Mouse (Mus musculus) left cerebral cortex, adult 6 months (tissue): Measurements from ENCODE around the gene Zfp93. TPM values are rescaled to one million over a fixed set of nuclear protein-coding genes. Genes with fewer than 3 reads are reported as not detected.

ENCODE experiments used
- long read RNA-seq, 2 experiments: library from polyadenylated mRNA; unstranded; transcript quantifications; one replicate each; pipeline ENCODE4 v2.0.0; 2019 to 2020
- polyA plus RNA-seq: library from polyadenylated mRNA; unstranded; fragments of <200 nt; fragmentation: Nextera tagmentation; gene quantifications from 2 replicates; pipeline ENCODE4 v1.2.3, GENCODE M21; 2021

The Zfp93 gene
- 6.1 and 7.0 TPM in 2 replicates for polyA plus RNA-seq
- long read RNA-seq, experiment 1, transcript Zfp93-202 (4 exons, 3,508 nt), result major isoform, 75 of 81 reads
- long read RNA-seq, experiment 1, partial matches to known transcripts, result 3 of 81 reads
- long read RNA-seq, experiment 1, other reads (novel, unspliced or antisense), result 3 of 81 reads
- long read RNA-seq, experiment 2, partial matches to known transcripts, result 2 of 6 reads
- long read RNA-seq, experiment 2, other reads (novel, unspliced or antisense), result 0 of 6 reads

DNA sequence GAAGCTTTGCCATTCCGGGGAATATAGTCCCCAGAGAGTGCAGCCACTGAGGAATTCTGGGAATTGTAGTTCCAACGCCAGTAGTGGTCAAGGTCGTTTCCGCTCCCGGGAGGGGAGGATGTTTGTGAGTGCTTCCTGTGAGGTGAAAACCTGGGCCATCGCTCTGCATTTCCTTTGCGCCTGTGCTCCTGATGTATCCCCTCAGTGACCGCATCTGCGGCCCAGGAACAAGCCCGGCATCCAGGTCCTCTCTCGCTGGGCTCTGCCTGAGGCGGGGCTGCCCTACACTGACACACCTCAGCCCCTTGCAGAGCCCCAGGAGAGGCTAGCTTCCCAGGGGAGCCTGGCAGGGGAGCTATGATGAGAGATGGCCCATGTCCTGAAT lies at the start of gene Zfp93:
TSS of gene Zfp93 (plus strand) at position 133 of the 385 bp plus-strand sequence.

GRCm38 (mm10) chr7:24237040-24237791 lies 33.0 kb upstream of the Zfp93 start, which contains the start of gene Zfp109:
Zfp109 (minus strand) TSS chr7:24237560.

GRCm38 (mm10) chr7:24254633-24255474 lies 15.4 kb upstream of the Zfp93 start, which contains the start of gene Zfp108:
Zfp108 (plus strand) TSS chr7:24254794.

GRCm38 (mm10) chr7:24300771-24301282 lies 30.6 kb downstream of the Zfp93 start, which contains the start of gene Zfp61:
Zfp61 (minus strand) TSS chr7:24301232.

DNA sequence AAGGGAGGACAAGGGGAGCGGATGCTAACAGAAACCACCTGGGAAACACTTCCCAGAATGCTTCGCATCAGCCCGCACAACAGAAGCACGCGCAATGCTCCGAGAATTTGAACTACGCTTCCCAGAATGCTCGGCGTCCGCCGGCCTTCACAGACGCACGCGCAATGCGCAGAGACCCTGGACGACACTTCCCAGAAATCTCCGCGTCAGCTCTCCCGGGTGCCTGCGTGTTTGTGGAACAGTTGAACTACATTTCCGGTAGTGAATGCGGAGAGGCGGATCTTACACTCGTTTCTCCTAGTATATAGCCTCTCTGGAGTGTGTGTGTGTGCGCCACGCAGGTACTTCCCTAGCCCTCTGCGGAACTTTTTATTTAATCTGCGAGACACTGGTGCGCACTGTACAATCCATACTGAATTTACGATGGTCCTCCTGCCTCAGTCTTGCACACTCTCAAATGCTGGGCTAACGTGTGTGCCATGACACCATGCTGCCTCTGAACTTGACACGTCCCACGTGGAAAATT lies 46.4 kb downstream of the Zfp93 start, which contains the start of gene Zfp94:
TSS of gene Zfp94 (minus strand) at position 100 of the 526 bp plus-strand sequence.

Other genes starting within 250 kb of the Zfp93 start
- gene Vmn1r183, start 217.2 kb upstream of the Zfp93 start, polyA plus RNA-seq, result not detected in 2 replicates
- gene Zfp180, start 188.5 kb upstream of the Zfp93 start, polyA plus RNA-seq, result 24.4 and 27.1 TPM in 2 replicates
- gene Zfp112, start 158.1 kb upstream of the Zfp93 start, polyA plus RNA-seq, result 2.7 and 3.6 TPM in 2 replicates
- 12.2 and 13.5 TPM in 2 replicates for gene Zfp235, start 136.3 kb upstream of the Zfp93 start, polyA plus RNA-seq
- 0.93 and 0.98 TPM in 2 replicates for gene Zfp114, start 95.4 kb upstream of the Zfp93 start, polyA plus RNA-seq
- gene Zfp111, start 59.0 kb upstream of the Zfp93 start, polyA plus RNA-seq, result 1.6 TPM in 2 replicates
- gene Zfp109, start 32.9 kb upstream of the Zfp93 start, polyA plus RNA-seq, result 4.4 and 4.6 TPM in 2 replicates
- gene Zfp108, start 15.6 kb upstream of the Zfp93 start, polyA plus RNA-seq, result 2.8 and 3.1 TPM in 2 replicates
- 10.9 and 15.1 TPM in 2 replicates for gene Zfp61, start 30.8 kb downstream of the Zfp93 start, polyA plus RNA-seq
- gene Zfp94, start 46.2 kb downstream of the Zfp93 start, polyA plus RNA-seq, result 14.5 and 15.2 TPM in 2 replicates
- not detected in 2 replicates for gene Tescl, start 63.5 kb downstream of the Zfp93 start, polyA plus RNA-seq
- gene Lypd5, start 78.8 kb downstream of the Zfp93 start, polyA plus RNA-seq, result not detected in 2 replicates
- 0.45 and 0.63 TPM in 2 replicates for gene Kcnn4, start 99.8 kb downstream of the Zfp93 start, polyA plus RNA-seq
- gene Smg9, start 129.2 kb downstream of the Zfp93 start, polyA plus RNA-seq, result 15.3 and 22.7 TPM in 2 replicates
- gene Irgc1, start 181.9 kb downstream of the Zfp93 start, polyA plus RNA-seq, result 0.33 and 0.49 TPM in 2 replicates
- 3.0 and 3.1 TPM in 2 replicates for gene Plaur, start 192.1 kb downstream of the Zfp93 start, polyA plus RNA-seq
- gene Cadm4, start 211.6 kb downstream of the Zfp93 start, polyA plus RNA-seq, result 6.4 and 35.9 TPM in 2 replicates
- gene Zfp428, start 236.6 kb downstream of the Zfp93 start, polyA plus RNA-seq, result 108 and 111 TPM in 2 replicates
- gene AC161166.1, start 242.0 kb downstream of the Zfp93 start, polyA plus RNA-seq, result not detected in 2 replicates